Mouse (Mus musculus): ENCODE measurements around the gene Atp6v0a1.

- TF ChIP-seq CTCF (conservative IDR thresholded peaks at IDR 0.05; ENCODE audit: low read length) (peak; percentile 97), NANOG (IDR thresholded peaks at IDR 0.05; ENCODE audit: borderline replicate concordance, low read length) (no peak)
Measured at GRCm38 (mm10) chr11:101053974-101054373, 44.7 kb downstream of the Atp6v0a1 start.

All from E14TG2a.4 (cell line).